Mouse (Mus musculus) C2C12 (cell line): ENCODE results near the gene Cyb5d2.

Experiments
- CEBPB ChIP-seq: IDR thresholded peaks from one replicate; pipeline ENCODE4 v1.6.1; 2011; ENCODE audit warnings: low read depth, mild to moderate bottlenecking, control low read depth, moderate library complexity
- CTCF ChIP-seq: IDR thresholded peaks from one replicate; pipeline ENCODE4 v1.5.1; 2011; ENCODE audit not compliant: control insufficient read depth, insufficient read depth, insufficient read length
- FOSL1 ChIP-seq: IDR thresholded peaks from one replicate; pipeline ENCODE4 v1.8.0; 2011; ENCODE audit warnings: mild to moderate bottlenecking, low read length; ENCODE audit not compliant: poor library complexity, insufficient read depth, severe bottlenecking
- MAX ChIP-seq: IDR thresholded peaks from one replicate; pipeline ENCODE4 v1.6.1; 2011; ENCODE audit warnings: mild to moderate bottlenecking, control low read depth
- MYOD1 ChIP-seq: IDR thresholded peaks from one replicate; pipeline ENCODE4 v1.6.1; 2011; ENCODE audit warnings: low read depth; ENCODE audit not compliant: control insufficient read depth, insufficient read length
- MYOG ChIP-seq: IDR thresholded peaks from one replicate; pipeline ENCODE4 v1.6.1; 2011; ENCODE audit not compliant: control insufficient read depth, insufficient read length; ENCODE audit errors: extremely low read depth
- USF1 ChIP-seq: IDR thresholded peaks from one replicate; pipeline ENCODE4 v1.6.1; 2011; ENCODE audit warnings: low read depth, mild to moderate bottlenecking, control low read depth, moderate library complexity

DNA sequence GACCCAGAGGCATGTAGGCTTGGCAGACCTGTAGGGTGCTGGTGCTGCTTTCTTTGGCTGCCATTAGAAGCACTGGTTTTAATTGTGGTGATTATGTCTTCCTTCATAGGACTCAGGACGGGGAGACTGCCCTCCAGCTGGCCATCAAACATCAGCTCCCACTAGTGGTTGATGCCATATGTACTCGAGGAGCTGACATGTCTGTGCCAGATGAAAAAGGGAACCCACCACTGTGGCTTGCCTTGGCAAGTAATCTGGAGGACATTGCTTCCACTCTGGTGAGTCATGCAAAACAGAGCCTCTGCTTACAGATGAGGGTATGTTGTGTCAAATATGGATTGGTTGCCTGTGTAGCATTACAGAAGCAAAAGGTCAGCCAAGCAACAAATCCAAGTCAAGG lies 44.0 kb downstream of the Cyb5d2 start:
- TF ChIP-seq USF1 (no peak), MYOG (no peak), CTCF (no peak), MAX (no peak), CEBPB (no peak), MYOD1 (no peak), FOSL1 (no peak)
